Mouse (Mus musculus): ENCODE results near the gene Olfr746.

Olfr746 gene

DNA sequence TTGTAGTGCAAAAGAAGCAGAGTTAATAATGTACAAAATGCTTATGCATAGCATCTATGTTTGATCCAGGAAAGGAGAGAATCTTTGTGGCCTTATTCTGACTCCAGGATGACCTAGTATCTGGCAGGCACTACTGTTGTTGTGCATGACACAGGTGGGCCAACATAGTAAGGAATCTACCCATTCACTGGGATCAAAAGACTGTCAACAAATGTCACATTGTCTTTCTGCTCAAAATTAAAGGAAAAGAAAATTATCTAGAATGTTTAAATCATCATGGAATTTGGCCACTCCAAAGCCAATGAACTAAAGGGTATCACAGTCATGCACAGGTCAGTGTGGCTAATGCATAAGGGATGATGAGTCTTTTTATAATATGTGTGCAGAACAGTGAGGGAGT lies at the start of gene Olfr746:
Olfr746 (plus strand) TSS at position 301 of the 400 bp plus-strand sequence.
- DNase-seq (ENCODE audit: low spot score in 2 of 2) = no peak

DNA sequence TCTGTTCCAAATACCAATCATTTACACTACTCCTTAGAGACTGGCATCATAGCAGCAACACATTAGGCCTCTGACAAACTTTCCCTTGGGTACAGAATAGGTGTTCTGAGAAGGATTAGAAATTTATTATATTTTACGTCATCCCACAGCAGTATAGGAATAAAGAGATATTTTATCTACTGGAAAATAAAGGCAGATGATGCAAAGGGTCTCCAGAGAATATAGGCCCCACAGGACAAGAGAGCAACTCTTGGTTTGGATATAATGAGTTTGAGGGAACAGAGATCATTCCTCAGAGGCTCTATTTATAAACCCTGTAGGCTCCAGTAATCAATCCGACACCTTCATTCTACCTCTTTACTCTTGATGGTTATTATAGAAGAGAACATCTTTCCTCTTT lies 32.3 kb upstream of the Olfr746 start, which contains the start of gene Olfr744:
Olfr744 (plus strand) TSS at position 301 of the 400 bp plus-strand sequence.
- no peak for DNase-seq (ENCODE audit: low spot score in 2 of 2)

DNA sequence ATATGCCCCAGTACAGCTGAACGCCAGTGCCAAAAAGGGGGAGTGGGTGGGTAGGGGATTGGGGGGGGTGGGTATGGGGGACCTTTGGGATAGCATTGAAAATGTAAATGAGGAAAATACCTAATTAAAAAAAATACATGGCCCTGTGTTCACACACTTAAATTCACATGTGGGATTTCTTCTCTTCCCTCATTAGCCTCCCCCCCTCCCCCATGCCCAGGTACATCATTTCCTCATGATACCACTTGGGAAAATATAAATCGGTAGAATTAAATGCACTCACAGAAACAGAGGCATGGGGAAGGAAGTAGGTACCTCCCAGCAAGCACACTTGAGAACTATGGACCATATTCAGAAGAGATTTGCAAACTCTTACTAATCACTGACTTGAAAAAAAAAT lies 7.8 kb upstream of the Olfr746 start, which contains the start of gene Olfr745:
Olfr745 (plus strand) TSS at position 301 of the 400 bp plus-strand sequence.
- no peak for DNase-seq (ENCODE audit: low spot score in 2 of 2)

DNA sequence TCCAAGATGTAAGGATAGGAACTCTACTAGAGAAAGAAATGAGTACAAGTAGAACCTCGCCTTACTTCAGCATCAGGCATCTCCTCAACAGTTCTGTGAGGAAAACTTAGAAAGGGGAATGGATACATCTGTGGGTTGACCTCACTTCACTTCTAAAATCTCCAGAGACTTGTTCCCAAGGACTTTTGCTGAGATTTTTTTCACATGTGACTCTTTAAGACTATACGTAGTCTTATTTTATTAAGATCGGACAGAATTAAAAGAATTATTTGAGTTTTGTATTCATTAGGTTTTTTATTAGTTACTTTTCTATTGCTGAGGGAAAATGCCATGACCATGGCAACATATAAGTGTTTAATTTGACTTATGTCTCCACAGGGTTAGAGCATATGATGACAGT lies 46.2 kb downstream of the Olfr746 start, which contains the start of gene Olfr747:
Olfr747 (minus strand) TSS at position 101 of the 400 bp plus-strand sequence.
- no peak for DNase-seq (ENCODE audit: low spot score in 2 of 2)
